Mouse (Mus musculus) lung, postnatal 14 days (tissue): ENCODE data around the gene Reck.

Experiments used
- DNase-seq: peaks from one replicate; pipeline ENCODE4 v3.0.0; 2021

The Reck gene

DNA sequence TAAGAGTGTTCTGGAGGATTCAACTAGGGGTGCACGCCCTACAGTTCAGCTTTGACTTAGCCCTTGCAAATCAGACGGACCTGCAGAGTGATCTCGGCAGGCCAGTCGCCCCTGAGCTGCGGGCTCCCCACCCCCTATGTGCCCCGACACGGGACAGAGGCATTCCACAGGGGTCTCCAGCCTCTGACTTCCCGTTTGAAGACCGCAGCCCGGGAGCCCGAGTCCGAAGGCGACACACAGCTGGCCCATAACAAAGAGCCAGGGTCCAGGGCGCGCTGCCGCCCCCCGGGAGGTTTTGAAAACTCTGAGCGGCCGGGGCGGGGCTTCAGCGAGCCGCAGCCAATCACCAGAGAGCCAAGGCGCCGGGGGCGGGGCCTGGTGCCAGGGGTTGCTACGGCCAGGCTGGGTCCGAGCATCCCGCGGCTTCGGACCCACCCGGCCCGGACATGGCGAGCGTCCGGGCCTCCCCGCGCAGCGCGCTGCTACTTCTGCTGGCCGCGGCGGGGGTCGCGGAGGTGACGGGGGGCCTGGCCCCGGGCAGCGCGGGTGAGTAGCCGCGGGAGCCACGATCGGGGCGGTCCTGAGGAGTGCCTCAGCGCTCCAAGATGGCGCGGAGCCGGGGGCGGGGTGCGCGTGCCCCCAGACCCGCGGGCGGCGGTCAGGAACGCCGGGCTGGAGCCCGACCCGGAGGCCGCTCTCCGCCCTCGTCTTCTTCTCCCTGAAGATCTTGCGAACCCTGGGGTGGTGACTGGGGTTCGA lies at the start of gene Reck:
TSS of gene Reck (plus strand) at position 371 of the 759 bp plus-strand sequence.
- peak; percentile 90 for DNase-seq

DNA sequence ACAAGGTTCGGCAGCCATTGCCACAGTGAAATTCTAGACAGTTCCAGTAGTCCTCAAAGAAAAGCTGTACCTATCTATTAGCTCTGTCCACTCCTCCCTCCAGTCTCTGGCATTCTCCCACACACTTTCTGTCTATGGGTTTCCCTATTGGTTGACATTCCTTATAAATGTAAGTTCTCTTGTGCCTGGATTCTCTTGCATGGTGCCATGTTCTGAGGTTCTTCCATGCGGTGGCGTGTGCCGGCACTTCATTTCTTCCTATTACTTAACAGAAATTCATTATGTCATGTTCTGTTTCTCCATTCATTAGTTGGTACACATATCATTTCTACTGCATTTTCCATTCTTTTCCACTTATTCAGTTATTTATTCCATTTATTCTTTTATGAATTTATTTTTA lies 46.5 kb upstream of the Reck start:
- no peak for DNase-seq

DNA sequence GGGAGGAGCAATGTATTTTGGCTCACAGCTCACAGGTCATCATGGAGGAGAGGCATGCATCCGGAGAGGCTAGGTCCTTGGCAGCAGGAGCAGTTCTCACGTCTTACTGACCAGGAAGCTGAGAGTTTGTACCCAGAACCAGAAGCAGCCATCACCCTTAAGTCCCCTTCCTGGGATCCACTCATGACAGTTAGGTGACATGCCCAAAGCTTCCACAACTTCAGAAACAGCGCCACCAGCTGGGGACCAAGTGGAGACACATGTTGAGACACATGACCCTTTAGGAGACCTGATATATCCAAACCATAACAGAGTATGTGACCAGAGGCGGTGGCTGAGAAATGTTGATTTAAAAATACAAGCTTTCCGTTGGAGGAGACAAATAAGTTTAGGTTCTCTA lies 43.3 kb upstream of the Reck start:
- DNase-seq = no peak

DNA sequence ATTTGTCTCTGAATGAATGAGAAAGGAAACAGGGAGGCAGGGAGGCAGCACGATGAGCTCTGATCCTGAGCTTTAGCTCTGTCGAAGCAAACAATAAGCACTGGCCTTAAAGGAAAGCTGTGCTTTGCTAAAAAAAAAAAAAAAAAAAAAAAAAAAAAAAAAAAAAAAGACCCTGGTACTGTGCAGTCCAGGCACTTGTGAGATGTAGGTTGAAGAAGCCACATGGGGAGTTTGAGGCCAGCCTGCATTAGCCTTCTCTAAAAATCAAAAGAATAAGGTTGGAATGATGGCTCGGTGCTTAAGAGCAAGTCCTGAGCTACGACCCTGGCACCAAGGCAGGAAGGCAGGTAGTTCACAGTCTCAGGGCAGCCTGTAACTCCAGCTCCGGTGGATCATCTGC lies 41.6 kb upstream of the Reck start:
- no peak for DNase-seq

DNA sequence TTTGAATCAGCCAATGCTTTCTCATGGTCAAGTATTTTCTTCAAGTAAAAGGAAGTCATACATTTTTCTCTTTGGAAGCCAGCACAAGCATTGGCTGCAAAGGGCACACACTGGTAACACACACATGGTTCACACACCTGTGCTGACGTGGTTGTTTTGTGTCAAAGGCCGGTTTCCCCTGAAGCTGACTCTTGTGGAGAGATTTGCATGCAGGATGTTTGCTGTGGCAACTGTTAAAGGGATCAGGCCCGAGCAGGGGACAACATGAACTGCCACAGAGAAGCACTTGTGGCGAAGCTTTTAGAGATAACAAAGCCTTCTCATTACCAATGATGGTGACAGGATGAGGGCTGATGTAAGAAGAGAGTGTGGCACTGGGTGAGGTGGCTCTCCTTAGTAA lies 40.6 kb upstream of the Reck start:
- no peak for DNase-seq

DNA sequence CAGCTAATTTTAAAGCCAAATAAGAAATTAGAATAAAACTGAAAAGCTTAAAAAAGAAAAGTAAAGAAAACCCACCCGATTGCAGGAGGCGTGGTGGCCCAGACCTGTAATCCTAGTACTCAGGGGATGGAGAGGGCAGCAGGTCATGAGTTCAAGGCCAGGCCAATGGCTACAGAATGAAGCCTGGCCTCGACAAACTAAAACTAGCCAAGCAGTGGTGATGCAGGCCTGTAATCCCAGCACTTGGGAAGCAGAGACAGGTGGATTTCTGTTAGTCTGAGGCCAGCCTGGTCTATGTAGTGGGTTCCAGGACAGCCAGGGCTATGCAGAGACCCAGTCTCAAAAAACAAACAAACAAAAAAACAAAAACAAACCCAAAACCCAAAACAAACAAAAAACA lies 37.0 kb upstream of the Reck start:
- no peak for DNase-seq

DNA sequence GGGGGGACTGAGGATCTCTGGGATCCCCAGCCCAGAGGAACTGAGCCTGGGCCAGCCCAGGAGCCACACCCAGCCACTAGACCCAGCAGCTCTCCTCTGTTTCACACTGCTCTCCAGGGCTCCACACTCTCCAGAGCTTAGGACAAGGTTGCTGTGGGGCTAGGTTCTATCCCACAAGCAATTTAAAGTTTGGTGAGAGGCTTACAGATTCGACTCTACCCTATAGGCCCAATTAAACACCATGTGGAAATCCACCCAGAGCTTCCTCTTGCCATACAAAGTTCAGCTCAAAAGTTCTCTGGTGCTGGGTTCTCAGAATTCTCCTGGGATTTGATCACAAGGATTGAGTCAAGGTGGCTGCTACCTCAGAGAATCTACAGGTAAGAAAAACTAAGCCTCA lies 35.2 kb upstream of the Reck start, which contains the start of gene Olfr157:
TSS of gene Olfr157 (minus strand) at position 101 of the 400 bp plus-strand sequence.
- DNase-seq = no peak

DNA sequence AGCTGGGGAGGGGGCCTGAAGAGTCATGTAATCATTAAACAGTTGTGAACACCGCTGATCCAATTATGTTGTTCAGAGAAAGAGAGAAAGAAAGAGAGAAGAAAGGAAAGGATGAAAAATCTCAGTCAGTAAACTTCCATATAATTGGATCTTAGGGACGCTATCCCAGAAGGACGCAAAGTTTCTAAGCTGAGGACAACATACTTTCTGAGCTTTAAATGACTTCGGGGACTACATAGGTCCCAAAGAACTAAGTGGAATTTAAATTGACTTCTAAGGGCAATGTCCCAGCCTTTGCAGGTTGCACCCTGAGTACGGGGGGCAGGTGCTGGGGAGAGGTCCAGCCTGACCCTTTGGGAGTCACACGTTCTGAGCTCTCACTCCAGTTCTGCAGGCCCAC lies 24.1 kb upstream of the Reck start, which contains the start of gene Olfr155:
TSS of gene Olfr155 (plus strand) at position 301 of the 400 bp plus-strand sequence.
- DNase-seq = no peak

DNA sequence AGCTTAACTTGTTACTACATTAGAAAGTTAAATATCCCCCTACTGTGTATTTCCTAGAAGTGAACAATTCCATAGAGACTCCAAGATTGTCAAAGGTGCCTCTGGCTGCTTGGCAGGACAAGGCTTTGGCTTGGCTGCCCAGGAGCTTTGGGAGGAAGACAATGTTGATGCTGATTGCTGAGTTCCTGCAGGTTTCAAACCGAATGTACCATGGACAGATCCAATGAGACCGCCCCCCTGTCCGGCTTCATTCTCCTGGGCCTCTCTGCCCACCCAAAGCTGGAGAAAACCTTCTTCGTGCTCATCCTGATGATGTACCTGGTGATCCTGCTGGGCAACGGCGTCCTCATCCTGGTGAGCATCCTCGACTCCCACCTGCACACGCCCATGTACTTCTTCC lies 21.2 kb upstream of the Reck start:
- no peak for DNase-seq

DNA sequence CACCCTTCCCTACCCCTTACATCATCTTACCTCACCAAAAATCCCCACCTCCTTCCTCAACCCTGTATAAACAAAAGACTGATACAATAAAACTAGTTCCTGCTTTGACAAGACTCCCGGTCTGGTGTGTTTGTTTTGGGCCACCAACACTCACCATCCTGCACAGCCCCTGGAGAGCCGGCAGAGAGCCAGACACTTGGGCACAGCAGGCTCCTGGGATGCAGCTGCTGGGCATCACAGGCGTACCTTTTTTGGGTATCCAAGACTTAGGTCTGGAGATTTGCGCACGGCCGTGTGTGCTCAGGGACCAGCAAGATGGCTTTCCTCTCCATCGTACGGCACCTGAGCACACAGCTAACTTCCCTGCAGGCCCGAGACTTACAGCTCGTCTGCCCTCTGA lies 15.4 kb upstream of the Reck start:
- no peak for DNase-seq

DNA sequence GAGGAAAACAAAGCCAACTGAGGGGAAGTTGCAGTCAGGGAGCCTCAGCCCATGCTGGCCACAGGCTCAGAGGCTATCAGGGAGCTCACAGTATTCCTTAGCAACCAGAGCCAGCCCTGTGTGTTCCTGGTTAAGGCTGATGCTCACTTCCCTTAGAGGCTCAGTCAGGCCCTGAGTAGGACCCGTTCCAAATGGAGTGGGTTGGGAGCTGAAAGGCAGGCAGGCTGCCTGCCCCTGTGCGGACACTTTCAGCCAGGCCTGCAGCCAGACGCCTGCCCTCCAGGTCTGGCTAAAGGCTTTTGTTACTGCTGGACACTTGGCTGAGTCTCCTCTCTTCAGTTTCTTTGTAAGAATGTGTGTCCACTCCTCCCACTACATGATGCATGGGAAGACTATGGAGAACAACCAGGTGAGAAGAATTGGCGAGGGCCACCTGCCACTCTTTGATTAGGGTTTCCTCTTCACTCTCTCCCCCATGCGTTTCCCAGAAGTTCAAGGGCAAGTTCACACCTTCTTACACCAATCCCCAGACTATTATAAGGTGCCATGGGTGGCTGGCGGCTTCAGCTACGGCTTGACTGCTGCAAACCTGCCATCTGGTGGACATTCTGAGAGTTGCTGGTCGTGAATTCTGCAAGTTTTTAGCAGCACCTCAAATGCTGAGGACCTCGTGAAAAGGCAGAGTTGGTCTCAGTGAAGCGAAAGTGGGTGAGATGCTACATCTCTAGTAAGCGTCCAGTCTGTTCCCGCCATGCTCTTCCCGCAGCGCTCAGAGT lies 14.4 kb upstream of the Reck start:
- peak; percentile 80 for DNase-seq

DNA sequence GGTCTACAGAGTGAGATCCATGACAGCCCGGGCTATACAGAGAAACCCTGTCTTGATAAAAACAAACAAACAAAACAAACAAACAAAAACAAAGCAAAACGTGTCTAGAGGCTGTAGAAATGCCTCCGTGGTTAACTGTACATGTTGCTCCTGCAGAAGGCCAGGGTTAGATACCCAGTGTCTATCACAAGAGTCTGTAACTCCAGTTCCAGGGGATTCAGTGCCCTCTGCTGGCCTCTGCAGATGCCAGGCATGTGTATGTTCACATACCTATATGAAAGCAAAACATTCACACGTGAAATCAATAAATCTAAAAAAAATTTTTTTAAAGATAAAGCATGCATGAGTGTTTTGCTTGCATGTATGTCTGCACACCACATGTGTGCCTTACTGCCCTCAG lies 12.0 kb upstream of the Reck start:
- DNase-seq = no peak

DNA sequence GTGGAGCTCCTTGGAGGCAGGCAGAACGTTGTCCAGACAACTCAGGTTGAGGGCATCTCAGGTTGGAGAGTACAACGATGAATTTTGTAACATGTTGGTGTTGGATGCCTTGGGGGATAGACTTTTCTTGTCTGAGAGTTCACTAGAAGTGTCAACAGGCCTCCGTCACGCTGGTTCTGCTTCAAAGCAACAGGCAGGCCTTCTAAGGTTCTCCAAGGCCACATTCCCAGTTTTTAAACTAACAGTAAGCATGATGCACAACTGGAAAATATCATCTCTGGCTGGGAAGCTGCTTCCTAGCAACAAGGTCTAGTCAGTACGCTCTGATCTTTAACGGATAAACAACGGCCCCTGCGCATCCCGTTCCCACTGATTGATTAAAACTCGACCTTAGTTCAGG lies 5.5 kb upstream of the Reck start:
- no peak for DNase-seq

DNA sequence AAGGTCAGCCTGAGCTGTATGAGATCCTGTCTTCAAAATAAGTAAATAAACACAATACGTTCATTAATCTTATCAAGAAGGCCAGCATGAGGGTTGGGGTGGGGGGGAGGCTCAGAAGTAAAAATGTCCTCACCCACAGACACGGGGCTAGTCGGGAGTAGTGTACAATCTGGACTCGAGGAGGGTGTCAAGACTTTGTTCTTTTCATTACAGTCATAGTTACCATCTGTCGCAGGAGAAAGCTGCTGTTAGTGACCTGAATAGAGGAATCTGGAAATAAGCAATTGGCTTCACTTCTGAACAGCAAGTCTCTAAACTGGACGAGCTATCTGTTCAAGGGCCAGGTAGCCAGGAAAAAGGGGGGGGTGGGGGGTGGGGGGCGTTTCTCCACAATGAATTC lies 829 bp upstream of the Reck start:
- DNase-seq = no peak

DNA sequence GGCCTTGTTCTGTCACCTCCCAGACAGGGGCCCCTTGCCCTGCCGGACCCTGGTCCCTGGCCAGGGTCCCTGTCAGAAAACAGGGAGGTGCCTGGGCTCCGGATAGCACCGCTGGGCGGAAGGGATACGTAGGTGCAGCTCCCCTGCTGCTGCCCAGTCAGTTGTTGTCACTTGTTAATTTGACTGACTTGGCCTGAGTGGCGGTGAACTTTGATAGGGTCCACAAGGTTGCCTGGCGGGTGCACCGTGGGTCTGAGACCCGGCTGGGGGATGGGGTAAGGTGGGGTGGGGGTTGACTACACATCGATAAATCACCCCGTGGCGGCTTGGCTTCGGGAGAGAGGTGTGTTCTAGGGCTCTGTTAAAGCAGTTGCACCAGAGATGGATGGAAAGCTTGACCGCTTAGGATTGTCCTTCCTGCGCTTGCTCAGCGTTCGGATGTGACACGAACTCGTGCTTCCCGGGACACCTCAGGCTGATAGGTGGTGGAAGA lies 635 bp downstream of the Reck start:
- DNase-seq = peak; percentile 23

DNA sequence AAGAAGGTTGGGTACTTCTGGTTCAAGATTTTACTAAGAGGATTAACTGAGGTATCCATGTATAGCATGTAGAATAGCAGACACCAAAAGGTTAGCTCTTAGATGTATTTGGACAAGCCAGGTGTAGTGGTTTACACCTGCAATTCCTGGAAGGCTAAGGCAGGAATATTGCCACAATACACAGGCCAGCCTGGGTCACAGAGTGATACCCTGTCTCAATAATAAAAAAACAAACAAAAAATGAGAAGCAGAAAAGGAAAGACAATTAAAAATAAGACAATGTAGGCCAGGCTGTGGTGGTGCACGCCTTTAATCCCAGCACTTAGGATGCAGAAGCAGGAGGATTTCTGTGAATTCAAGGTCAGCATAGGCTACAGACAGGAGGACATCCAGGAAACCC lies 1.9 kb downstream of the Reck start:
- no peak for DNase-seq

DNA sequence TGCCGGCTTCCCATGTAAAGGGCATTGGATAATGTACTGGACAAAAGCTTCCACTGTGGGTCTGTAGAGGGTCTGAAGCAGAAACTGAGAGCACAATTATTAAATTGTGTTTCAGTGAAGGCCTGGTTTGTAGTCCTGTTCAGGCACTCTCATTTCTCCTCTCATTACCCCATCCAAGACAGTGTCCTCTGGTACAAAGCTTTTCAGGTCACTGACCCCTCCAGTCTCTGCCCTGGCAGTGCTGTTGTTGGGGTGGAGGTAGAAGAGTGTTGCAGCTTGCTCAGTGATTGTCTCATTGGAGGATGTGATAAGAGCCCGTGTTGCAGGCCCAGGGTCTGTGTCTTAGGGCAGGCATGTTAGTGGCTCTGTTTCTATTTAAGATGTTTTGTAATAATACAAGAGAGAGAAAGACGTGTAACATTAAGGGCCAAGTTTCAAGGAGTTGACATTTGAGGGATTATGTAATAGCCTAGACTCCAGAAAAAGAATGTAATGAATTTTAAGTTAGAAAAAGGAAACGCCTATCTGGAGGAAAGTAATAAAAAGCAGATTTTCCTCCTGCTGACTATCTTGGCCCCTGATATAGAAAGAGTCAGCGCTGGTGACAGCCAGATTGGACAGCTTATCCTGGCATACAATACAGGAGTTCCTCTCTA lies 2.9 kb downstream of the Reck start:
- no peak for DNase-seq

DNA sequence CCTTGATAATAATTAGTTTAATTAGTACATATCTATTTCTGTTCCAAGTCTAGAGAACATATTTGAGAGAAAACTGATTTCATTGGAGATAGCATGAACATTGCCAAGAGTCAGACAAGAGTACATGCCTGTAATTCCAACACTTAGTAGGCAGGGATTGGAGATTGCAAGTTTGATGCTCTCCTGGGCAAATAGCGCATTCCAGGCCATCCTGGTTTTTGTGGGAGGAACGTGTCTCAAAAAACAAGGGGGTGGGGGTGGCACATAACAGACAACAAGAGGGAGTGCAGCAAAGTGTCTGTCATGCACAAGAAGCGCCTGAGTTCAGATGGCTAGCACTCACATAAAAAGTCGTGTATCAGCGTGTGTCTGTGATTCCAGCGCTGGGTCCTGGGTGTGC lies 4.2 kb downstream of the Reck start:
- DNase-seq = no peak

DNA sequence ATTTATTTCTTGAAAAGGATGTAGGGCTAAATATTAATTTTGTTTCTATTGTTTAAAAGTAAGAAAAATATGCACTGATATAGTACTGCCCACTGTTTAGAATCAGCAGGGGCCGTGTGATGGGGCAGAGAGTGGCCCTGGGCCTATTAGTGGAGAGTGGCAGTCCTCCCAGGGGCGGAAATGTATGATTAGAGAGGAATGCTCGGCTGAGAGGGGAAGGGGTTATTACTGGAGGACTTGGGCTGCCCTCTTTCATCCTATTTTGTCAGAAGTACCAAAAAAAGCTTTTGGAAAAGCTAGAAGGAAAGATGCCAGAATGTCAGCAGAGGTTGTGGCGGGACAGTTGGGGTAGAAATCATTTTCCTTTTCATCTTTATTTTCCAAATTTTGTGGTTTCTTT lies 8.9 kb downstream of the Reck start:
- no peak for DNase-seq

DNA sequence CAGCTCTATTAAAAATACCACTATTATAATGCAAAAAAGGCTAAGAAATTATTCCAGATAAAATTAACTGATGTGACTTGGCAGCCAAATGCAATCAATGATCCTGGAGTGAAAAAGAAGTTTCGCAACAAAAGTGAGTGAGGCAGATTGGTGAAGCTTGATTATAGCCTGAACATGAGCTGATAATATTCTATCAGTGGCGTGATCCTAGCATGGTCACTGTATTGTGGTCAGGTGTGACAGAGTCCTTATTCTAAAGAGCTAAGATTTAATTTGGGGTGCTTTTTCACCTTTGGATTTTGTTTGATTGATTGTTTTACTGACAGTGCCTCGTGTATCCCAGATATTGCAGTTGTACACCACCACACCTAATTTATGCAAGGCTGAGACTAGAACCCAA lies 15.9 kb downstream of the Reck start:
- DNase-seq = no peak

DNA sequence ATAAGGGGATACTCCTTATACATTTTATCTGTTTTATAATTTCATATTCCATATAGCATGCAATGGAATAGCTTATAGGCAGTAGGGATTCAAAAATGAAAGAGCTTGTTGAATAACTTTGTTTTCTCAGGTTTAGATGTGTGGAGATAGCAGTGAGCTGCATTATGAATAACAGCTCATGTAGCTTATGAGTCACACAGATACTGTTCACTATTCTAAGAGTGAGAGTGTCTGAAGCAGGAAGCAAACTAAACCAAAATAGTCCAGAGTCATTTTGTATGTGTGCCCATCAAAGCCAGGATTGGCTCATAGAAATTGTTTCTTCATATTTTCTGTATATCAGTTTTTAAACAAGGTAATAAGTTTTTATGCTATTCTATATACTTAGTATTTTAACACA lies 21.9 kb downstream of the Reck start:
- DNase-seq = no peak

DNA sequence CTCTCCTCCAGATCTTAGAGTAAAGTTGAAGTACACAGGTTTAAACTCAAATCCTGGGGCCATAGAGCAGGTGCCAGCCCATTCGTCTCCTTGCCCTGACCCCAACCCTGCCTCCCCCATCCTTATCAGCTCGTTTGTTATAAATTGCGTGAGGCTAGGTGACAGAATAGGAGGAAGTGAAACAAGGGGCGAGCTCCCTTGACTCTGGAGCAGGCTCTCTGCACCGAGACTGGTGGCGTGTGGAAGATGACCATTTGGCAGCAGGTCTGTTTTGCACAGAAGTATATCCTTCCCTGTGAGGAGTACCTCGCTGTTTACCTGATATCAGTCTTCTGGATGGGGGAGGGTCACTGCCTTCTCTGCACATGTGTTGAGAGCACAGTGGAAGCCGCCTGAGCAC lies 23.9 kb downstream of the Reck start:
- DNase-seq = no peak

DNA sequence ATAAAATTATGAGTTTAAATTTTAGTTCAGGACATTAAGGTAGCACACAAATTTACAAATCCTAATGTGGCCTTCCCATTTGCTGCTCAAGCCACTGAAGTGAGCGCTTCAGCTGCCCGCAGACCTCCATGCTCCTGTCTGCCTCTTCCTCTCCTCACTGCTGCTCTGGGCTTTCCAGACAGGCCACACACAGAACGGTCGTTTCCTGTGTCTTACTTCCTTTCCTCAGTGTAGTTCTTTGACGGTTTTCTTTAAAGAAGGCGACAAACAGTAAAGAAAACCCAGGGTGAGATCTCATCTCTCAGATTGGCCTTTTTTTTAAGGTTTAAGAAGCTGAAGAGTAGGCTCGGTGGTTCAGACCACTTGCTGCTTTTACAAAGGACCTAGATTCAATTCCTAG lies 28.4 kb downstream of the Reck start:
- DNase-seq = no peak

DNA sequence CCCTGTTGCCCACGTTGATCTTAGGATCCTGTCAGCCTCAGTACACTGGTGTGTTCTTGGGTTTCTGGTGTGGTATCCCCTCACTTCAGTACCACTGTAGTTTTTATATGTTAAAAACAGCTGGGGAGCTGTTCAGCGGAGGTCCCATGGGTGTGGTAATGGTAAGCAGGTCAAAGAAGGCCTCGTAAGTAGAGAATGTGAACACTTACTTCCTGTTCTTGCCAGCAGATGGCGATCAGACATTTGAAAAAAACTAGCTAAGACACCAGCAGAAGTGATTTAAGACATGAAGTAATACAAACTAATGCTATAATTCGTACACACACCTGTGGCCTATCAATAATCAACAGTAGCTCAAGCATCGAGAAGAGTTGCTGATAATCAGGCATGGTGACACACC lies 31.1 kb downstream of the Reck start:
- DNase-seq = peak; percentile 58
